Mouse (Mus musculus): Measurements from ENCODE around the gene Oprl1.

DNA sequence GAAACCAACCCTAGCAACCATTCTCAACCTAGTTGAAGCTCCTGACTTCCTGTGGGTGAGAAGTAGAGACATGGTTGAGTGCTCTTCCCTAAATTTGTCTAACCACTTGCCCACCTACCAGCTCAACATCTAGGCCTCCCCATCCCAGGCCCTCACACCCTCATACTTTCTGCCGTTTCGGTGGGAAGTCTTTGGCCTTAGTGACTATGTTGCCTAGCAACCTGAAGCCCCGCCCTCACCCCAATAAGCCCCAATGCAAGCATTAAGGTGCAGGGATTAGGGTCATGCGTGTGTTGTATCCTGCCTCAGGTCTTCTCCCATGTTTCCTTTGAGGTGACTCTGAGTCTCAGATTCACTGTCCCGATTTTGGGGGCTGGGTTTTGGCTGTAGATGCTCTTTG is 16.6 kb upstream of the Oprl1 start, which contains the start of gene Lkaaear1:
- TF ChIP-seq GATA1 (IDR thresholded peaks at IDR 0.05; ENCODE audit: borderline replicate concordance, low read length) (no peak), CTCF (IDR thresholded peaks at IDR 0.05; ENCODE audit: low read depth, low read length) (no peak), GATA2 (IDR thresholded peaks at IDR 0.05; ENCODE audit: borderline replicate concordance, low read depth, low read length) (no peak), POLR2AphosphoS5 (IDR thresholded peaks at IDR 0.05; ENCODE audit: insufficient replicate concordance, low read depth, low read length) (no peak)

All from G1E (cell line).